Mouse (Mus musculus) gastrocnemius, adult 8-10 months (tissue): ENCODE measurements at regions not wholly inside any gene's neighbourhood (a gene's known extent, or its start where the extent isn't known, plus 50 kb on each side); places are given as distances from the start of the nearest gene placed in this dataset.

Source experiments
- DNase-seq, 2 experiments: peaks; one replicate each; pipeline ENCODE4 v3.0.0; 2022; ENCODE audit warnings: low spot score in 2 of 2

DNA sequence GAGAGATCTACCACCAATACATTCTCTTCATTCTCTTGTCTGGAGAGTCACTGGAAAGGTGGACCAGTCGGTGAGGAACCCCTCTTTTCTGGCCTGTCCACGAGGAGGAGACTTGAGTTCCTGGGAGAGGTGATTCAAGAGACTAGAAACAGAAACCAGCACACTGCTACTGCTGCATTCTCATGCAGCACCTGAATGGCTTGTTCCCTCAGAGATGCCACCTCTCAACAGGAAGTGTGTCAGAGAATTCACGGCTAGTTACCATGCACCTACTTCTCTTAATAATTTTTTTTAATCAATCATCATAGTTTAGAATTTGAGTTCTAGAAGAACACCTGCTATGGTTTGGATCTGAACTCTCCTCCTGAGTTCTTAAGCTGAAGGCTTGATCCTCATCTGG lies 52.0 kb upstream of the Dynlrb2 start:
- DNase-seq, result no peak

DNA sequence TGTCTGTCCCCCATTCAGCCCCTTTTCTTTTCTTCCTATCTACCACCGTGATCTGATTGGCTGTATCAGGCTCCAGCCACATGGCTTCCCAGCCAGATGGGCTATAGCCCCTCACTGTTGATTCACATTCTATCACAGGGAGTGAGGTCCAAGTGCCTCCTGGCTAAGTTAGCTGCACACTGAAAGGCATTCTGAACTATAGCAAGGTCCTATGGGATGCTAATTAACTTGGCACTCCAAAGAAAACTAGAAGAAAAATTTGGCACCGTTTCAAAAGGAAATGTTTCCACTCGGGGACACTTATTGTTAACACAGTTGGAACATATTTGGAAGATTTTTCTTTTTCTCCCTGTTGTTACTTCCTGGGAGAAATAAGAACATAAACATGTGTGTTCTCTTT lies 53.4 kb upstream of the Dynlrb2 start:
- no peak for DNase-seq

DNA sequence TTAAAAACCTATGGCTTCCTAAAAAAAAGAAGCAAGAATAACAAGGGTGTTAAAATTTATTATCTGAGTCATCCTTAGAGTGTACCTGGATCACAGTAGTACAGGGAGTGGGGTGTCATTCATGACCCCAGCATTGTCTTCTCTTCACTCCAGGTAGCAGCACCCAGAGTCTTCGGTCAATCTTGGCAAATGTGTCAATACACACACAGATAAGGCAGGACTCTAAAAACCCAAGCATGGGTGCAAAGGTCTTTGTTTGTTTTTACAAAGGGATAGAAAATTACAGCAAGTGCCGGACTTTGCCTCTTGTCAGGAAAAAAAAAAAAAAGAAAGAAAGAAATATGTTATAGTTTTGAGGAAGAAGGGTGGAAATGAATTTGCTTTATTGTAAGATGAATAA lies 57.3 kb upstream of the Dynlrb2 start:
- DNase-seq, result no peak

DNA sequence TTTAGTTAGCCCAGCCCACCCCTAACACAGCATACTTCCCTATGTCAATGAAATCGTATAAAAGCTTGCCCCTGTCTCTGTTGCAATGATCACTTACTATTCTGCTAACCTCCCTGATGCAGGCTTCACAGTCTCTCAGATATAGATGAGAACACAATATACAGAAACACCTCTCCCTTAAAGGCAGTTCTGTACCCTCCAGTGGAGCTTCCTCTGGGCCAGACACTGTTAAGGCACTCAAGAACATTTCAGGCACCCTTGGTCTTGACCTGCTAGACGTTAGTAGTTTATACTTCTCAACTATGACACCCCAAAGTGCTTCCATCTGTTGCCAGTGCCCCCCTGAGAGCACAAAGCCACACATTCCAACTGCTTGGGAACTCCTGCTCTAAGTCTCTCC lies 61.9 kb upstream of the Dynlrb2 start:
- no peak for DNase-seq

DNA sequence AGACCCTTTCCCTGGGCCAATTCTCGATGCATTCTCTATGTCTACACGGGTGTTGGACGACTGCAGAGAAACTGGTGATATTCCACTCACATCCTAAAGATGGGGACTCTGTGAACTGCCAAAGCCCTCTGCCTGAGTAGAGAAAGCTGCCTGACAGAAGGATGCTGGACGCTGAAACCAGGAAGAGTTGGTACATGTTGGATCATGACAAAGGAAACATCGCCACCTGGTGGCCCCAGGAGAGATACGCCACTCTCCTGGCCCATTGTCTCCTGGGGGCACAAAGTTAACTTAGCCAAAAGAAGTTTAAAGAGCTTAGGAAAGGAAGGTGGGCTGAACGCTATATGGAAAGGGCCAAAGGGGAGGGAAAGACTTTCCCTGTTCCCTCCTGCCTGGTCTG lies 65.9 kb upstream of the Dynlrb2 start:
- peak; percentile 36 to 39 for DNase-seq

DNA sequence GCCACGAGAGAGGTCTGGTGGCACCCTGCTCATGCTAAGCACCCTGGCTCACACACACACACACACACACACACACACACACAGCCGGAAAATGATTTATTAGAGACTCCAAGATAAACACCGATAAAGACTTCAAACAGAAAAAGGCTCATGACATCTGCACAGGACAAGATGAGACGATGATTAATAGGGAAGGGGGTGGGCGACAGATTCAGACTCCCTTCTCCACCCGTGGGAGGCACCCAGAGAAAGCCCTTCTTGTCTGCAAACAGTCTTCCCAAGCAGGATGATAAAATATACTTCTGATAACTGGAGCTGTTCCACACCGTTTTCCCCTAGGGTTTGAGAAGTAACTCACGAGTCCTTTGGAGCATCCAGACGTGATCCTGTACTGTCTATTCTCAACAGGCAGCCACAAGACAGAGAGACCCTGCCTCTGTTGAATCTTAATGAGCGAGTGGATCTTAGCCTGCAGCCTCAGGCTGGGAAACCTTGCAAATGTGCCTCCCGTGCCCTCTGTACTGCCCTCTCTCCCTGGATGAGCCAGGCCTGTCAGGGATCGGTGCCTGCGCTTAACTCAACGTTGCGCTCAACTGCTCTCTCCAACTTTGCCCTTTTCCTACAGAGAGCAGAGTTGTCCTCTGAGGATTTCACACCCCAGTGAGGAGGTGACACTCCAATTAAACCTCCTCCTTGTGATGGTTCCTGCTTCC lies 69.3 kb upstream of the Dynlrb2 start:
- no peak for DNase-seq

DNA sequence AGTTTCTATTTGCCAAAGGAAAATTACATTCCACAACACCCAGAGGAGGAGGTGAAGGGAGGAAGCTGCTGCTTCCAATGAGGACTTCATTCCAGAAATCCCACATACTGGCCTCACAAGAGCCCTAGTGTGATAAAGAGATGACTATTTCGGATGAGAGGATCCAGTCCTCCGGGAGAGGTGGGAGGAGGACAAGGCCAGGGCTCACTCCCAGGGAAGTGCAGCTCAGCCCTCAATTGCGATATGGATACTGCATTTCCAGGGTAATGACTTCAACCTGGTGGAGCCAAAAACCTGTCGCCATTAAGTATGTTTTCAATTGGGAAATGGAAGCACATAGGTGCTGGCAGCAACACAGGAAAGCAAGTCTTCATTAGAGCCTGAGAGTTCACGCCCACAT lies 74.7 kb upstream of the Dynlrb2 start:
- peak; percentile 18 to 20 for DNase-seq

DNA sequence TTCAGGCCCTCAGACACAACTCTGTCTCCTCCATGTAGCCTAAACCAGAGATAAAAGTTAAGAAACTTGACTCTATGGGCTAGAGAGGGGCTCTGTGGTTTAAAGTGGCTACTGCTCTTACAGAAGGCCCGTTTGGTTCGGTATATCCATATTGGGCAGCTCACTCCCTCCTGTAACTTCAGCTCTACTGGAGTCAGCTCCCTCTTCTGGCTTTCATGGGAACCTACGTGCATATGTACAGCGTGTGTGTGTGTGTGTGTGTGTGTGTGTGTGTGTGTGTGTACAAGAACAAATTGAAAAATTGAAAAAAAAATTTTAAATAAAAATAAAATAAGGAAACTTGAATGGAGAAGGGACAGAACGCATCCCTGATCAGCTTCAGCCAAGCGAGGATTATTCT lies 75.1 kb upstream of the Dynlrb2 start:
- no peak for DNase-seq

DNA sequence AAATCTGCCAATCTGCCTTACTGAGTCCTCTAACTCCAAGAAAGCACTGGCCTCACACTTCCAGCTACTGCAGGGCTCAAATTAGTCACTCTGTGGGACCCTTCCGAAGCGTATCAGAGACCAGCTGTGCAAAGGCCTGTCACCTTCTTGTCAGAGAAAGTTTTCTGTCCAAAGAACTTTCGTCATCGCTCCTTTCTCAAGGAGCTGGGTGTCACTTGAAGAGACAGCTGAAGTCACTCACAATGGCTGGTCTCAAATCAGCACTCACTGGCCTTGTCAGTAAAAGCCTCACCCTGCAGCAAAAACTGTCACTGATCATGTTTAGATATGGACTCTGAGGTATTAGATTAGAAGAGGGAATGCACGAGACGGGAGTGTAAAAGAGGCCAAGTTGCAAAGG lies 81.9 kb upstream of the Dynlrb2 start:
- DNase-seq, result no peak

DNA sequence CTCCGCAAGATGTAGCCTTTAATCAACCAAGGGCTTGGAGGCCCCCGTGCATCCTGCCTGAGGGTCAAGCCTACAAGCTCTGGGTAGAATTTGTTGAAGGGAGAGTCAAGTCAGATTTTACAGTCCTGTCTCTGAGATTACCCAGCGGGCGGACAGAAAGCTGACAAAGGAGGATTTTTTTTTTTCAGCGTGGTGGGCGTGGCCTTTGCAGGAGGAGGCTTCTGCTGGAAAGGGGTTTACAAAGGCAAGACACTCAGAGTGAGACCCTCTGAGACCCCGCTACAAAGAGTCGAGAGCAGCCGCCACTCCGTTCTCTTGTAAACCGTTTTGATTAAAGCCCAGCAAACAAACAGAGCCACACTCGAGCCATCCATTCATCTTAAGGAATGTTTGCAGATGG lies 92.1 kb upstream of the Dynlrb2 start:
- no peak for DNase-seq

DNA sequence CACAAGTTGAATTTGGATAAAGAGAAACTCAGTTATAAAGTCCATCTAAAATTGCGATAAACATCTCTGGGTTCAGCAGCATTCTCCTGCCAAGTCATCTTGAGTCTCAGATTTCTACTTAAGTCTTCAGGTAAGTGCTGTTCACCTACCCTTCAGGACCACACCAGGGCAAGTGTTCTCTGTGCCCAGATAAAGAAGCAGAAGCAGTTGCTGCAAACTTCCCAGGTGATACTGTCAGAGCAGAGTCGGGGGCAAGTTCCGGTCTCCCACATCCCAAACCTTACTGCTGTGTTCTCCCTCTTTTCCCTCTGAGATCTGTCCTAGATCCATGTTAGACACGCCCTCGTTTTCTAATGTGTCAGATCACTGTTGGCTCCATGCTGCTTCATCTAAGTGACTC lies 94.7 kb upstream of the Dynlrb2 start:
- DNase-seq, result no peak

DNA sequence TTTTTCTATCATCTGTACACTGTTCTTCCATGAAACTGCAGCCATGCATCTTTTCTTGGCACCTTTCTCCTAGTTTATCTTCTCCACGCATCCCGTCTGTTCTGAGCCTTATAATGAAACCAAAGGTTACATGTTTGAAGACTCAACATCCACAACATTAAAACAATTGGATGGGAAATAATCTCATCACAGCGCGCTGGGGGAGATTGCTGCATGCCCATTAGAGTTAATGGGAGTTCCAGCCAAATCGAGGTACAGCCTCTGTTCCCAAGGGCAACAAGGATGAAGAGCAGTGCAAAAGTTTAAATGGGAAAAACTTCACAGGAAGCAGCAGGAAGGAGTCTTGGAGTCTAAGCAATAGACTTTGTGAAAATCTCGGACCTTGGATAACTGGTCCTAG lies 95.8 kb upstream of the Dynlrb2 start:
- DNase-seq, result no peak

DNA sequence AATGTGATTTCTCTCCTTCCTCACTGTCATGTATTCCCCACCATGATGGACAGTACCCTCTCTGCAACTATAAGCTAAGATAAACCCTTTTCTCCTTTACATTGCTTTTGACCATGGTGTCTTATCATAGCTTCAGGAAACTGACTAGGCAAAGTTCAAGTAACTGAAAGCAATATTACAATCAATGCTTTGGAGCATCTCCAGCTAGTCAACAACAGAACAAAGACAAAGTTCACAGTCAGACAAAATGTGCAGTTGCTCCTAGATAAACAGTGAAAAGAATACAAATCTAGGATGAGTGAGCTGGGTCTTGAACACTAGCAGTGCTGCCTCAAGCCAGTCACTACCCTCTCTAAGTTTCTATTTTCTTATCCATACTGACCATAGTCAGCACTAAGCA lies 100.2 kb upstream of the Dynlrb2 start:
- no peak for DNase-seq

DNA sequence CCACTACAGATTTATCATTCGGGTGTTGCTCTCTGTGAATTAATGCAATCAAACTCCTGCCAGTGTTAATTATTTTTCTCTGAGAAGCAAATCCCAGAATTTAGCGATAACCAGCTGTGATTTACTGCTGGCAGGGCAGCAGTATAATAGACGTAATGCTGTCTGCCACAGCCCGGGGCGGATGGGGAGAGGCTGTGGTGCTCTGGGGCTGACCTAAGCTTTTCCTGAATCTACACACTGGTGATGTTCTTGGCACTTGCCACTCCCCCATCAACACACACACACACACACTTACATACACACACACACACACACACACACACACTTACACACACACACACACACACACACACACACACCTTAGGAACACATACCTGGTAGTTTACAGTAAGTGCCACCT lies 101.4 kb upstream of the Dynlrb2 start:
- no peak for DNase-seq

DNA sequence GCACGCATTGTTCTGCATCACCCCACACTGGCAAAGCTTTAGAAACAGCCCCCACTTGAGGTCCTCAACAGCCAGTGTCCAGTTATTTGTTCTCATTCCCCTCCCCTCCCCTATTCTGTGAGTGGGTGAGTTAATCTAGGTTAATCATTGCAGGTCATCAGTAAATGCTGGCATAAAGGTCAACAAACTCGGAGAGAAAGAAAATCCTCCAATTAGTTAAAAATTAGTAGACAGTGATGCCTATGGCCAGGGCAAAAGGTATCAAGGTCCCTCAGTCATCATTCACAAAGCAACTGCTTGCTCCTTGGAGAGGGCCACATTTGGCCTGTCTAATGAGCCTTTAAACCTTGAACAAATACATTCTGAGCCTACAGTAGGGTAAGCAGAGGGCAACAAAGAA lies 105.3 kb upstream of the Dynlrb2 start:
- no peak for DNase-seq

DNA sequence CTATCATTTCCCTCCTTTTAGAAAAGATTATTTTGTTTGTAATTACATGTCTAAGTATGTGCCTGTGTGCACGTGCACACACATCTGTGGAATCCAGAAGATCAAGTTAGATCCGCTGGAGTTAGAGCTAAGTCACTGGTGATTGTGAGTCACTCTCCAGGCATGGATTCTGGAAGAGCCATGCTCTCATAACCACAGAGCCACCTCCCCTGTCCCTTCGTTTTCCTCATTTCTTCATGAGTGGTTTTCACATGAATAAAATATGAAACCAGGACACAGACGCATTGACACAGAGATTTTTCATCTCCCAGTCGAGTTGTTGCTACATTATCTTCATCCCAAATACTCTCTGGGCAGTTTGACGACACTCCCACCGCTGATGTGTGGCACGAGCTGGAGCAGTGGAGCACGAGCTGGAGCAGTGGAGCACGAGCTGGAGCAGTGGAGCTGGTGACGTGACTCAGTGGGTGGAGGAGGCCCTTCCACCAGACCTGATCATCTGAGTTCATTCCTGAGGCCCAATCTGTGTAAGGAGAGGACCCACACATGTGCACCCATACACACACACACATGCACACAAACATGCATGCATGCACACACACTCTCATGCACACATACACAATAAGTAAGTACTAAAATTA lies 106.1 kb upstream of the Dynlrb2 start:
- no peak for DNase-seq

DNA sequence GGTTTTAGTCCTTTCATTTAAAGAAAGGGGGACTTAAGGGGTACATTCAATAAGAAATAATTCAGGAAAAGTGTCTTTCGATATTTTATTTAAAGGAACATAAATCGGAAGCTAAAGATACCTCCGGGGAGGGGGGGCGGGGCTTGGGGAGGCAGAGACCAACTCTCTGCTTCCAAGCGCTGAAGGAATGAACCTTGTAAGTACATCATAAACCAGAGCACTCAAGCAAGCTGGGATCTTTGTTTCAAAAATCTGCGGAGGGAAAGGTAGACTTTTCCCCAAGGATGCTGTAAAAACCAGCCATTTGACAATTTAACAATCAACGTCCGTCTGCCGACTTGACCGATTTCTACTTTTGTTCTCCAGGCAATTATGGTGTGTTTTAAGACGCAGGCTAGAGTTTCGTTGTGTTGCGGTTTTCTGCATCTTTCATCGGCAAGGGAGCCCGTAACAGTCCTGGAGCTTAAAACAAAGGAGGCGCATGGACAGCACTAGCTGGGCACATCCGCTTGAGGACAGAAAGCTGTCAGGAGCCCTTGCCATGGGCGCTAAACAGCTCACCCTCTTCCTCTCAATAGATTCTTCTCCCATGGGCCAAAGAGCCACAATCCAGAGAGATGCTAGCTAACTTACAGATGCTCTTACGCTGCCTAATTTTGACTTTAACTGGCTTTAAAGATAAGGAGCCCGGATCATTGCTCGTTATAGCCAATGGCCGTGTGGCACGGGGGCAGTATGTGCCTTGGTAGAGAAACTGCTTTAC lies 119.4 kb upstream of the Dynlrb2 start:
- DNase-seq, result no peak

DNA sequence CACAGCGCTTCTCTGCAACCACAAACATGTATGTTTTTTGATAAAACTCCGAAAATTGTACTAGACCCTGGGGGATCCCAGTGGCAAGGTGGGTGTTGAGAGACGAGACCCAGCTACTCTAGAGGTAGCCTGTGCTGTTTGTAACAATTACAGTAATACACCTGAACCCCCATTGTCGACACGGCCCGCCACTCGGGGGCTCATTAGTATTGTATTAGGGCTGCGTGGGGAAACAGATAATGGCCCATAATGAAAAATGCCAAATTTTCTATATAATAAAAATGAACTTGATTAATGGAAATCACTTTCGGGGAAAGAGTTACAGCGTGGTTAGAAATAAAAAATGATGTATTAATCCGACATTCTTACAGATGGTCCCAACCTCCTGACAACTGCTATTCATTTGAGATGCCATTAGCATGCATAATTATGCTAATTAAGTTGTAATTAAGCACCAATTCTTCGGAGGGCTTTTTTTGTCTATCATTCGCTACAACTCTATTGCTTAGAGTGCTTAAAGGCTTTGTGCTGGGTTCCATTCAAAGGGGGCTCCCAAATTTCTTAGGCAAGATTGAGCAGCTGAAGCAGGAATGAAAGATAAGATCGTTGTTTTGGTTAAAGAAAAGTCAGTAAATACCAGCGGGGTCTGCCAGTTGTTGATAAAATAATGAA lies 120.2 kb upstream of the Dynlrb2 start:
- no peak for DNase-seq

DNA sequence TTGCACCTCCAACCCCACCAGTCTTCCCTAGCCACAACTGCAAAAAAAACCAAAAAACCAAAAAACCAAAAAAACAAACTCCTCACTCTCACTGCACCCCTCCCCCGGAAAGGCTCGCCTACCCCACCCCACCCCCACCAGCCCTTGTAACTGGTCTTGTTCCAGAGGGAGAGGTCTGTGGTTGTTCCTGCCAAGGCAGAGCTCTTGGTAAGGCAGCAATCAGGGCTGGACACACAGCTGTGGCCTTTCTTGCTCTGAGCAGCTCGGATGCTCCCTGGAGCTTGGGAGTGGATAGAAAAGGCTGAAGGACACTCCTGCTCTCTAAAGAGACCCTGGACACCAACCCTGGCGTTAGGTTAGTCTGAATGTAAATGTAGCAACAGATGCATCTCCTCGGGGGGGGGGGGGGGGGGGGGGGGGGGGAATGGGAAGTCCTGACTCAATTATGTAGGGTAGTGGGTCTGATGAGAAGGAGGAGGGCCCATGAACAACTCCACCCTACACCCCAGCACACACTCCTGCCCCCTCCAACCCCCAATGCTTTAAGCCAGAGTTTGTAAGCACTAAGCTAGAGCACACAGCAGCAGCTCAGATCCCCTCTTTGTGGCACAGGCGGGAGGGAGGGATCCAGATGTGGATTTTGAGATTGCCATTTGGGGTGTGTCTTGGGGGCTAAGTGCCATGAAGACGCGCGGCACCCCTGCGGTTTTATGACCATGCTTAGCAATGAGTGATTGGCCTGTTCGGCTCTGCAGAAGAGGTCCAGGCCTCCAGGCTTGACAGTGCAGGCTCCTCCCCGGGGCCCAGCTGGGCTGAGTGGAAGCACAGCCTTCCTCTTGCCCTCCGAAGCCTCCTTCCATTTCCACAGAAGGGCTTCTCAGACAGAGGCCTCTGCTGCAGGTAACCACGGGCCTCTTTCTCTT lies 121.0 kb upstream of the Dynlrb2 start:
- DNase-seq, result peak; percentile 24 to 55

DNA sequence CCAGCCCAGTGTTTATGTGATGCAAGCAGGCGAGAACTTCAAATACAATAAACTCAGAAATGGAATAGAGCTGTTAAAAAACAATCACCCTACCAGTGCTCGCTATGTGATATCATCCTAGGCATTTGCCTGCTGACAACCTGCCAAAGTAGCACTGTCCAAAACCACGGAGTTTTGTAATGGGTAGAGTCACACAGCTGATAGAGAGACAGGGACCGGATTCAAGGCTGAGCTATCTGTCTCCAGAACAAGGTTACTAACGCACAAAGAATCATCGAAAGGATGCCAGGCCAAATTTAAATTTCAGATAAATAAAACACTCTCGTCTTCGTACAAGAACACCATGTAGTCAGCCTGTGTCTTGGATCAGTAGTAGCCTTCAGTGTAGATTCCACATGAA lies 121.7 kb upstream of the Dynlrb2 start:
- DNase-seq, result peak in 1 of 2 experiments; percentile 23

DNA sequence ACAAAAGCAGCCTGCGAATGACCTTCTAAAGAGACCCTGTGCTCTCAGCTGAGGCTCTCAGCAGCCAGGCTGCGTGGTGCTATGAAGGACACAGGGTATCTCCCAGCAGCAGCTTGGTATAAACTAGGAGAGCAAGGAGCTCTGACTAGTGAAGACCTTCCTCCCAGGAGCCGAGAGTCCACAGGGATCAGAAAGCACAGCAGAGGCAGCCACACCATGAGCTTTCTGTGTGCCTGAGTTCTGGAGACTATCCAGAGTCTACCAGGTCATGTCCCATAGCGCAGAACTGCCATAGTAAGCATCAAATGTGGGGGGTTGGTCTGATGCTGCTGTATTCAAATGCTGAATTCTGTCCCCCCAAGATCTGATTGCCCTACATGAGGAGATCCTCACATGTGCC lies 124.2 kb upstream of the Dynlrb2 start:
- DNase-seq, result no peak
